Mouse (Mus musculus): ENCODE results near the gene Sucla2. TPM values are rescaled to one million over a fixed set of nuclear protein-coding genes. Genes with fewer than 3 reads are reported as not detected.

Gene Sucla2
- polyA plus RNA-seq, 1 experiment: 48.5 TPM

GRCm38 (mm10) chr14:73634356-73634755 lies 109.2 kb downstream of the Sucla2 start:
- peaks cover 6% of the 10 kb centered on the region for H3K4me1 ChIP-seq (ENCODE audit: control insufficient read depth, insufficient read depth, low read length)
- TF ChIP-seq CTCF (IDR thresholded peaks at IDR 0.05; ENCODE audit: low read depth, low read length): no peak
- no peak overlapping the region for H3K4me3 ChIP-seq (ENCODE audit: insufficient read depth, low read length)
- H3K27ac ChIP-seq (ENCODE audit: insufficient read depth, low read depth, low read length): no peak overlapping the region

GRCm38 (mm10) chr14:73637460-73637859 lies 112.3 kb downstream of the Sucla2 start:
- peaks cover 5% of the 10 kb centered on the region for H3K4me1 ChIP-seq (ENCODE audit: control insufficient read depth, insufficient read depth, low read length)
- no peak overlapping the region for H3K4me3 ChIP-seq (ENCODE audit: insufficient read depth, low read length)
- no peak for TF ChIP-seq POLR2A (IDR thresholded peaks at IDR 0.05; ENCODE audit: borderline replicate concordance, low read depth, low read length)
- no peak; the same call in 1 of the 2 replicates for TF ChIP-seq CTCF (IDR thresholded peaks at IDR 0.05; ENCODE audit: low read depth, low read length)
- no peak overlapping the region for H3K27ac ChIP-seq (ENCODE audit: insufficient read depth, low read depth, low read length)

Other genes with a start within 250 kb of the Sucla2 start
- 46.2 and 50.6 TPM in 2 replicates for gene Rb1, start 199.5 kb upstream of the Sucla2 start, polyA plus RNA-seq (2012; ENCODE audit: insufficient read depth, insufficient read length, missing spikeins)
- gene Itm2b, start 140.0 kb upstream of the Sucla2 start, polyA plus RNA-seq (2012; ENCODE audit: insufficient read depth, insufficient read length, missing spikeins): 6,453 and 6,469 TPM in 2 replicates
- gene Med4, start 15.3 kb upstream of the Sucla2 start, polyA plus RNA-seq (2012; ENCODE audit: insufficient read depth, insufficient read length, missing spikeins): 31.1 and 33.5 TPM in 2 replicates
- 2.7 and 3.0 TPM in 2 replicates for gene Nudt15, start 22.9 kb downstream of the Sucla2 start, polyA plus RNA-seq (2012; ENCODE audit: insufficient read depth, insufficient read length, missing spikeins)
- not detected in 2 replicates for gene Gm21750, start 135.9 kb downstream of the Sucla2 start, polyA plus RNA-seq (2012; ENCODE audit: insufficient read depth, insufficient read length, missing spikeins)

All from bone marrow macrophage, adult 2 months (primary cell).